Mouse (Mus musculus) heart, embryonic 13.5 days (tissue): ENCODE data around the gene Slc12a5. TPM values are rescaled to one million over a fixed set of nuclear protein-coding genes. Genes with fewer than 3 reads are reported as not detected.
A peak's percentile ranks its signal among the peaks of the same experiment; 100 is the strongest.

Source experiments
- ATAC-seq: fragments of 200-750 bp; cut with Nextera tagmentation; 2 replicates; pipeline ENCODE4 v1.8.0; 2017; ENCODE audit warnings: moderate TSS enrichment; ENCODE audit not compliant: insufficient number of reproducible peaks, low FRiP score, low TSS enrichment; ENCODE audit errors: extremely low read depth
- H3K27ac ChIP-seq: fragments of 300-500 bp; sonication (generic); replicated peaks from 2 replicates; pipeline ENCODE4 v1.5.1; 2015; ENCODE audit warnings: moderate library complexity, mild to moderate bottlenecking, inconsistent platforms
- H3K27me3 ChIP-seq: fragments of 300-500 bp; sonication (generic); replicated peaks from 2 replicates; pipeline ENCODE4 v1.6.1; 2015; ENCODE audit warnings: mild to moderate bottlenecking, inconsistent platforms
- H3K36me3 ChIP-seq: fragments of 300-500 bp; sonication (generic); 2 replicates; pipeline ENCODE4 v1.6.1; 2015; ENCODE audit warnings: mild to moderate bottlenecking, inconsistent platforms
- H3K4me1 ChIP-seq: fragments of 300-500 bp; sonication (generic); 2 replicates; pipeline ENCODE4 v1.6.1; 2015; ENCODE audit warnings: inconsistent platforms
- H3K4me2 ChIP-seq: fragments of 300-500 bp; sonication (generic); 2 replicates; pipeline ENCODE4 v1.6.1; 2015; ENCODE audit warnings: inconsistent platforms, mild to moderate bottlenecking, moderate library complexity
- H3K4me3 ChIP-seq: fragments of 300-500 bp; sonication (generic); 2 replicates; pipeline ENCODE4 v1.5.1; 2015; ENCODE audit warnings: moderate library complexity, mild to moderate bottlenecking, inconsistent platforms
- H3K9ac ChIP-seq: fragments of 300-500 bp; sonication (generic); 2 replicates; pipeline ENCODE4 v1.6.1; 2015; ENCODE audit warnings: inconsistent platforms, mild to moderate bottlenecking, moderate library complexity
- H3K9me3 ChIP-seq: fragments of 300-500 bp; sonication (generic); 2 replicates; pipeline ENCODE4 v1.6.1; 2016; ENCODE audit warnings: inconsistent platforms
- WGBS: fragments of 180-500 bp; shearing (Covaris S2); methylation state at CpG from one replicate; pipeline ENCODE4 v1.1.7; 2015; ENCODE audit warnings: mixed read lengths; 5-methylcytosine and 5-hydroxymethylcytosine counted together
- polyA plus RNA-seq: library from polyadenylated mRNA; unstranded; fragments of >200 nt; fragmentation: Nextera tagmentation; extraction: Ambion mirVana; gene quantifications from 2 replicates; pipeline ENCODE4 v1.2.1, GENCODE M21; 2015

Slc12a5 gene
- polyA plus RNA-seq, 1 experiment from 2014 or later: 0.56 TPM

- Histone ChIP-seq H3K4me3 (no peak overlapping the region), H3K9me3 (no peaks in the 10 kb centered on the region), H3K4me2 (no peak overlapping the region), H3K27ac (no peak overlapping the region), H3K36me3 (peaks cover 100% of the 10 kb centered on the region), H3K27me3 (peaks cover 7% of the 10 kb centered on the region), H3K9ac (no peak overlapping the region), H3K4me1 (no peaks in the 10 kb centered on the region)
- WGBS: 87% methylated on average over 10 of the region's 10 CpGs
- ATAC-seq: no peak
Measured at GRCm38 (mm10) chr2:165004237-165004636, 43.6 kb downstream of the Slc12a5 start.

- 91% methylated on average over 4 of the region's 4 CpGs for WGBS
- no peaks in the 10 kb centered on the region for H3K4me1 ChIP-seq
- peaks cover 100% of the 10 kb centered on the region for H3K36me3 ChIP-seq
- no peak overlapping the region for H3K27ac ChIP-seq
- H3K4me3 ChIP-seq: no peak overlapping the region
- no peak overlapping the region for H3K9ac ChIP-seq
- ATAC-seq: no peak
- no peaks in the 10 kb centered on the region for H3K27me3 ChIP-seq
- H3K4me2 ChIP-seq: no peak overlapping the region
- H3K9me3 ChIP-seq: no peaks in the 10 kb centered on the region
Measured at GRCm38 (mm10) chr2:165006813-165007212, 46.2 kb downstream of the Slc12a5 start.

GRCm38 (mm10) chr2:165007986-165008385, 47.4 kb downstream of the Slc12a5 start:
- Histone ChIP-seq H3K4me3 (no peak overlapping the region), H3K36me3 (peaks cover 100% of the 10 kb centered on the region), H3K9me3 (no peaks in the 10 kb centered on the region), H3K4me1 (no peaks in the 10 kb centered on the region), H3K27me3 (no peaks in the 10 kb centered on the region), H3K27ac (no peak overlapping the region), H3K4me2 (no peak overlapping the region), H3K9ac (no peak overlapping the region)
- 97% methylated on average over 1 of the region's 1 CpGs for WGBS
- no peak for ATAC-seq

- whole genome bisulfite sequencing: 94% methylated on average over 14 of the region's 14 CpGs
- Histone ChIP-seq H3K4me1 (no peaks in the 10 kb centered on the region), H3K27ac (no peak overlapping the region), H3K9ac (no peak overlapping the region), H3K9me3 (no peaks in the 10 kb centered on the region), H3K4me3 (no peak overlapping the region), H3K4me2 (no peak overlapping the region), H3K27me3 (no peaks in the 10 kb centered on the region), H3K36me3 (peaks cover 93% of the 10 kb centered on the region)
- ATAC-seq: no peak
Measured at GRCm38 (mm10) chr2:165009161-165009560, 48.6 kb downstream of the Slc12a5 start.

GRCm38 (mm10) chr2:165009581-165009980, 49.0 kb downstream of the Slc12a5 start:
- ATAC-seq: no peak

GRCm38 (mm10) chr2:165010351-165010750, 49.7 kb downstream of the Slc12a5 start:
- no peak for ATAC-seq
- Histone ChIP-seq H3K4me2 (no peak overlapping the region), H3K27ac (no peak overlapping the region), H3K27me3 (no peaks in the 10 kb centered on the region), H3K4me1 (no peaks in the 10 kb centered on the region), H3K9ac (no peak overlapping the region), H3K4me3 (no peak overlapping the region), H3K9me3 (no peaks in the 10 kb centered on the region), H3K36me3 (peaks cover 81% of the 10 kb centered on the region)
- 70% methylated on average over 10 of the region's 10 CpGs for WGBS

More at GRCm38 (mm10) chr2:165009581-165009980, 49.0 kb downstream of the Slc12a5 start:
- no peaks in the 10 kb centered on the region for H3K4me1 ChIP-seq
- H3K27ac ChIP-seq: no peak overlapping the region
- H3K9me3 ChIP-seq: no peaks in the 10 kb centered on the region
- H3K36me3 ChIP-seq: peaks cover 89% of the 10 kb centered on the region
- no peak overlapping the region for H3K4me3 ChIP-seq
- 76% methylated on average over 2 of the region's 2 CpGs for WGBS
- no peak overlapping the region for H3K4me2 ChIP-seq
- no peak overlapping the region for H3K9ac ChIP-seq
- H3K27me3 ChIP-seq: no peaks in the 10 kb centered on the region

- no peaks in the 10 kb centered on the region for H3K27me3 ChIP-seq
- H3K27ac ChIP-seq: no peak overlapping the region
- H3K9me3 ChIP-seq: no peaks in the 10 kb centered on the region
- no peak overlapping the region for H3K4me3 ChIP-seq
- H3K36me3 ChIP-seq: peaks cover 59% of the 10 kb centered on the region
- no peaks in the 10 kb centered on the region for H3K4me1 ChIP-seq
- no peak overlapping the region for H3K9ac ChIP-seq
- WGBS: 85% methylated on average over 5 of the region's 5 CpGs
- H3K4me2 ChIP-seq: no peak overlapping the region
- no peak for ATAC-seq
Measured at GRCm38 (mm10) chr2:165014935-165015334, 54.3 kb downstream of the Slc12a5 start.

GRCm38 (mm10) chr2:165020490-165020889, 59.9 kb downstream of the Slc12a5 start:
- ATAC-seq: no peak
- Histone ChIP-seq H3K27ac (no peak overlapping the region), H3K27me3 (no peaks in the 10 kb centered on the region), H3K4me3 (no peak overlapping the region), H3K36me3 (peaks cover 42% of the 10 kb centered on the region), H3K4me1 (no peaks in the 10 kb centered on the region), H3K9ac (no peak overlapping the region), H3K4me2 (no peak overlapping the region), H3K9me3 (no peaks in the 10 kb centered on the region)
- WGBS: 82% methylated on average over 3 of the region's 3 CpGs

- Histone ChIP-seq H3K9ac (no peak overlapping the region), H3K4me2 (no peak overlapping the region), H3K4me3 (no peak overlapping the region), H3K9me3 (no peaks in the 10 kb centered on the region), H3K36me3 (peaks cover 8% of the 10 kb centered on the region), H3K4me1 (peaks cover 17% of the 10 kb centered on the region), H3K27me3 (no peaks in the 10 kb centered on the region), H3K27ac (no peak overlapping the region)
- ATAC-seq: no peak
- 72% methylated on average over 1 of the region's 1 CpGs for WGBS
Measured at GRCm38 (mm10) chr2:165027163-165027562, 66.6 kb downstream of the Slc12a5 start.

- Histone ChIP-seq H3K9ac (no peak overlapping the region), H3K9me3 (no peaks in the 10 kb centered on the region), H3K27ac (no peak overlapping the region), H3K27me3 (peaks cover 6% of the 10 kb centered on the region; the same call in 1 of the 2 replicates), H3K36me3 (no peaks in the 10 kb centered on the region), H3K4me1 (peaks cover 25% of the 10 kb centered on the region), H3K4me3 (peak overlapping the region; percentile 94; the same call in 1 of the 2 replicates), H3K4me2 (peak overlapping the region; percentile 86)
- 69% methylated on average over 3 of the region's 3 CpGs for WGBS
- ATAC-seq: no peak
Measured at GRCm38 (mm10) chr2:165032533-165032932, 71.9 kb downstream of the Slc12a5 start.

- Histone ChIP-seq H3K4me3 (peak overlapping the region; percentile 94), H3K9ac (peak overlapping the region; percentile 98), H3K4me1 (peaks cover 25% of the 10 kb centered on the region), H3K27ac (no peak overlapping the region), H3K4me2 (peak overlapping the region; percentile 86), H3K27me3 (peaks cover 9% of the 10 kb centered on the region; the same call in 1 of the 2 replicates), H3K36me3 (no peaks in the 10 kb centered on the region), H3K9me3 (no peaks in the 10 kb centered on the region)
- ATAC-seq: no peak
- WGBS: 43% methylated on average over 6 of the region's 6 CpGs
Measured at GRCm38 (mm10) chr2:165033306-165033705, 72.7 kb downstream of the Slc12a5 start.
